Mouse (Mus musculus) embryonic fibroblast, embryonic 13.5 days (primary cell): ENCODE measurements around the gene Cep57l1.

Experiments
- CTCF ChIP-seq: IDR thresholded peaks from 2 replicates; pipeline ENCODE4 v1.5.1; 2011; ENCODE audit warnings: mild to moderate bottlenecking, control low read depth, low read length, moderate library complexity, borderline replicate concordance; ENCODE audit not compliant: insufficient read depth
- POLR2A ChIP-seq: IDR thresholded peaks from 2 replicates; pipeline ENCODE4 v1.6.1; 2011; ENCODE audit warnings: low read depth, mild to moderate bottlenecking, control low read depth, low read length, moderate library complexity

DNA sequence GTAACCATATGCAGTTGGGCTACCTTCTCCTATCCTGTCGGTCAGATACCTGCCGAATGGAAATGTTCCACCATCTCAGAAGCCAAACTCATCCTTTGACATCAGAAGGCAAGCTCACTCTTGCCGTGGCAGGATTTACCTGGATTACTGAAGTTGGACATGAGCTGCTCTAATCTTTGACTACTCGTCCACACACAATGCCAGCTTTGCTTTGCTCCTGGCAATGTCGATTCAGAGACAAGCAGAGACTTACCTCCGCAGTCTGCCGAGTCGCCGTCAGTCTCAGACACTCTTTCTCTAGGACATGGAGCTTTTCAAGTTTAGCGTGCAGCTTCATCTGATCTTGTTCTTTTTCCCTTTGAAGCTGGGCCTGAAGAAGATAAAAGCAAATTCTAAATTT, 78.9 kb downstream of the Cep57l1 start:
- no peak for TF ChIP-seq CTCF
- no peak for TF ChIP-seq POLR2A
